Mouse (Mus musculus): ENCODE data around the gene Ubac1.

DNA sequence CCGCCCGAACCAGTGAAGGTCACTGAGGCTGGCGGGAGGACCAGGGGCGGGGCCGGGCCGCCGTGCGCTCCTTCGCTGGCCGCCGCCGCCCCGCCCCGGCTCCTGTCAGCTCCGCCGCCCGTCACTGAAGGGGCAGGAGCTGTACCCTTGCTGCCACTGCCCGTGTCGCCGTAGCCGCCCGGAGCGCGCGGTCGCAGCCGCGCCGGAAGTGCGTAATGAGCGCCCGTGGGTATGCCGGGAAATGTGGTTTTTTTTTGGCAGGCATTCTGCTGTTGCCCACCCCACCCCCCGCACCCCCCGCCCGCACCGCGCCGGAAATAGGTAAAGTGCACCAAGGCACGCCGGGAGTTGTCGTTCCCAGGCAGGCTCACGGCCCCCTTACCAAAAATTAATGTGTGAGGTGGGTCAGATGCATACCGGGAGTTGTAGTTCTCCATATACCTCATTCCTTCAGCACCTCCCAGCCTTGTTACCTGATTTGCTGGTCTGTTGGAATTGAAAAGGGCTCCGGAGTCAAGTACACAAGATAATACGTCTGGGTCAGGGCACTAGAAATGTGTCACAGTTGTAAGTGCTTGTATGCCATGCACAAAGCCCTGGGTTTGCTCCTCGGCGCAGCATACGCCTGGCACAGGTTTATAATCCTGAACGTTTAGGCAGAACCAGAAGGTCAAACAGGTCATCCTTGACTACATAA is at the start of gene Ubac1:
- no peak for TF ChIP-seq CTCF (IDR thresholded peaks at IDR 0.05; ENCODE audit: insufficient read depth, low read depth, low read length)
- peak; percentile 77 for TF ChIP-seq POLR2A (IDR thresholded peaks at IDR 0.05; ENCODE audit: insufficient read depth, low read depth, low read length)

Measured in olfactory bulb, adult 2 months (tissue).